Mouse (Mus musculus) CH12.LX (cell line): ENCODE data around the gene Atp8a2. TPM values are rescaled to one million over a fixed set of nuclear protein-coding genes. Genes with fewer than 3 reads are reported as not detected.

Experiments
- DNase-seq: peaks from one replicate; pipeline ENCODE4 v3.0.0-alpha.2; 2013; ENCODE audit errors: extremely low read depth
- H3K27ac ChIP-seq: 2 replicates; pipeline ENCODE4 v1.5.1; 2012; ENCODE audit warnings: low read depth, mild to moderate bottlenecking, control low read depth, moderate library complexity; ENCODE audit not compliant: insufficient read depth
- H3K27me3 ChIP-seq: replicated peaks from 2 replicates; pipeline ENCODE3; 2012; ENCODE audit warnings: inconsistent platforms
- H3K36me3 ChIP-seq, 2 experiments: replicated peaks in 1 of 2; 2 replicates each; pipeline versions ENCODE3 to v1.6.1; 2012; ENCODE audit warnings: inconsistent platforms in 1 of 2, low read length in 1 of 2, mild to moderate bottlenecking in 1 of 2, mixed read lengths in 1 of 2, moderate library complexity in 1 of 2; ENCODE audit not compliant: control insufficient read depth in 1 of 2, insufficient read depth in 1 of 2
- H3K4me1 ChIP-seq, 2 experiments: 2 replicates each; pipeline ENCODE4 v1.6.1; 2012; ENCODE audit warnings: inconsistent platforms in 1 of 2, moderate library complexity in 1 of 2; ENCODE audit not compliant: insufficient read depth in 2 of 2, control insufficient read depth in 1 of 2
- H3K4me2 ChIP-seq: 2 replicates; pipeline ENCODE4 v1.6.1; 2012; ENCODE audit warnings: low read depth, mild to moderate bottlenecking, control low read depth; ENCODE audit not compliant: poor library complexity, insufficient read depth, severe bottlenecking
- H3K4me3 ChIP-seq, 3 experiments: fragments of 150-350 bp in 1 of 3; sonication (generic) in 1 of 3; replicated peaks in 1 of 3; 2 replicates each; pipeline versions ENCODE3 to v1.5.1; 2011 to 2012; ENCODE audit warnings: low read depth in 2 of 3, low read length in 2 of 3, mild to moderate bottlenecking in 2 of 3, moderate library complexity in 2 of 3, control low read depth in 1 of 3, improper control_type of control experiment in 1 of 3, inconsistent platforms in 1 of 3, mixed read lengths in 1 of 3; ENCODE audit not compliant: poor library complexity in 1 of 3
- H3K79me2 ChIP-seq: replicated peaks from 2 replicates; pipeline ENCODE4 v1.6.1; 2012; ENCODE audit warnings: mild to moderate bottlenecking, moderate library complexity; ENCODE audit not compliant: control insufficient read depth, poor library complexity, insufficient read depth, severe bottlenecking; ENCODE audit errors: extremely low read depth
- H3K9ac ChIP-seq: 2 replicates; pipeline ENCODE4 v1.6.1; 2012; ENCODE audit warnings: low read depth, mild to moderate bottlenecking, control low read depth, moderate library complexity; ENCODE audit not compliant: insufficient read depth
- H3K9me3 ChIP-seq: replicated peaks from 2 replicates; pipeline ENCODE3; 2012; ENCODE audit warnings: low read length, inconsistent platforms, mixed read lengths
- E2F4 ChIP-seq: IDR thresholded peaks from 2 replicates; pipeline ENCODE4 v1.6.1; 2011; ENCODE audit warnings: low read depth, low read length, improper control_type of control experiment; ENCODE audit not compliant: insufficient replicate concordance
- ELF1 ChIP-seq: IDR thresholded peaks from 2 replicates; pipeline ENCODE4 v1.6.1; 2014; ENCODE audit warnings: low read depth, mild to moderate bottlenecking, inconsistent platforms, low read length, improper control_type of control experiment
- ETS1 ChIP-seq: conservative IDR thresholded peaks from 2 replicates; pipeline ENCODE4 v1.6.1; 2012; ENCODE audit warnings: low read depth, mild to moderate bottlenecking, inconsistent platforms, low read length, improper control_type of control experiment, moderate library complexity
- HCFC1 ChIP-seq: IDR thresholded peaks from 2 replicates; pipeline ENCODE4 v1.6.1; 2012; ENCODE audit warnings: low read depth, mild to moderate bottlenecking, inconsistent platforms, low read length, improper control_type of control experiment
- JUN ChIP-seq: IDR thresholded peaks from 2 replicates; pipeline ENCODE4 v1.6.1; 2011; ENCODE audit warnings: low read depth, mild to moderate bottlenecking, low read length, improper control_type of control experiment, moderate library complexity; ENCODE audit not compliant: insufficient read depth
- JUND ChIP-seq: conservative IDR thresholded peaks from 2 replicates; pipeline ENCODE4 v1.6.1; 2011; ENCODE audit warnings: low read depth, low read length, improper control_type of control experiment
- KAT2A ChIP-seq: IDR thresholded peaks from 2 replicates; pipeline ENCODE4 v1.6.1; 2012; ENCODE audit warnings: low read length, improper control_type of control experiment, inconsistent platforms; ENCODE audit not compliant: insufficient replicate concordance
- MAFK ChIP-seq: IDR thresholded peaks from 2 replicates; pipeline ENCODE4 v1.6.1; 2011; ENCODE audit warnings: low read length, improper control_type of control experiment; ENCODE audit not compliant: insufficient replicate concordance
- MAX ChIP-seq: IDR thresholded peaks from 2 replicates; pipeline ENCODE4 v1.6.1; 2011; ENCODE audit warnings: low read length, improper control_type of control experiment
- MEF2A ChIP-seq: IDR thresholded peaks from 2 replicates; pipeline ENCODE4 v1.6.1; 2014; ENCODE audit warnings: low read depth, mild to moderate bottlenecking, inconsistent platforms, low read length, improper control_type of control experiment, borderline replicate concordance
- MXI1 ChIP-seq: IDR thresholded peaks from 2 replicates; pipeline ENCODE4 v1.6.1; 2011; ENCODE audit warnings: mild to moderate bottlenecking, low read depth, low read length, improper control_type of control experiment
- POLR2A ChIP-seq: IDR thresholded peaks from 2 replicates; pipeline ENCODE4 v1.6.1; 2011; ENCODE audit warnings: low read depth, mild to moderate bottlenecking, improper control_type of control experiment, low read length
- SIN3A ChIP-seq: IDR thresholded peaks from 2 replicates; pipeline ENCODE4 v1.6.1; 2012; ENCODE audit warnings: low read length, improper control_type of control experiment, inconsistent platforms
- SMC3 ChIP-seq: IDR thresholded peaks from 2 replicates; pipeline ENCODE4 v1.6.1; 2011; ENCODE audit warnings: low read depth, low read length, improper control_type of control experiment
- TBP ChIP-seq: conservative IDR thresholded peaks from 2 replicates; pipeline ENCODE4 v1.6.1; 2011; ENCODE audit warnings: low read depth, low read length, improper control_type of control experiment
- TCF12 ChIP-seq: IDR thresholded peaks from 2 replicates; pipeline ENCODE4 v1.6.1; 2014; ENCODE audit warnings: low read depth, mild to moderate bottlenecking, inconsistent platforms, low read length, improper control_type of control experiment
- UBTF ChIP-seq: IDR thresholded peaks from 2 replicates; pipeline ENCODE4 v1.6.1; 2012; ENCODE audit warnings: low read depth, mild to moderate bottlenecking, inconsistent platforms, low read length, improper control_type of control experiment, moderate library complexity
- ZC3H11A ChIP-seq: IDR thresholded peaks from 2 replicates; pipeline ENCODE4 v1.6.1; 2012; ENCODE audit warnings: low read depth, mild to moderate bottlenecking, inconsistent platforms, low read length, improper control_type of control experiment
- ZKSCAN1 ChIP-seq: IDR thresholded peaks from 2 replicates; pipeline ENCODE4 v1.6.1; 2012; ENCODE audit warnings: low read depth, inconsistent platforms, low read length, improper control_type of control experiment, borderline replicate concordance
- ZNF384 ChIP-seq: IDR thresholded peaks from 2 replicates; pipeline ENCODE4 v1.6.1; 2012; ENCODE audit warnings: low read depth, low read length, improper control_type of control experiment, inconsistent platforms
- dilution Hi-C: fragments of 300-500 bp; cut with MboI; formaldehyde crosslinking; loops from 2 replicates; pipeline ENCODE4 v1.14.3; 2020; ENCODE audit warnings: low sequenced_read_pairs; ENCODE audit not compliant: extremely low pct_unique_long_range_greater_than_20kb, extremely low pct_ligation_motif_present
- in situ Hi-C: fragments of 300-500 bp; cut with MboI; formaldehyde crosslinking; loops from 3 replicates; pipeline ENCODE4 v1.14.3; 2019; ENCODE audit warnings: low sequenced_read_pairs, low pct_ligation_motif_present, low pct_unique_long_range_greater_than_20kb, mixed read lengths
- polyA plus RNA-seq: library from polyadenylated mRNA; unstranded; fragments of >175 nt; gene quantifications from 2 replicates; pipeline ENCODE4 v1.2.1, GENCODE M21; 2012; ENCODE audit warnings: low read depth; ENCODE audit not compliant: insufficient read length
- total RNA-seq, 2 experiments: library from RNA; depleted of rRNA; stranded (reverse); fragments of 300-350 nt in 1 of 2; fragments of >200 nt in 1 of 2; gene quantifications; 2 replicates each; pipeline ENCODE4 v1.2.3; 2012 to 2014

The Atp8a2 gene
- total and polyA plus RNA-seq, 3 experiments = 0.15 to 0.29 (median 0.21) TPM

- no peaks in the 10 kb centered on the region for H3K36me3 ChIP-seq
- in situ Hi-C loops (no loop called here), dilution Hi-C loops (no loop called here)
- H3K4me2 ChIP-seq = no peak overlapping the region
- H3K27ac ChIP-seq = no peak overlapping the region
- no peak overlapping the region for H3K4me3 ChIP-seq
- H3K4me1 ChIP-seq = peaks cover 5 to 6% of the 10 kb centered on the region in 2 experiments
- TF ChIP-seq MXI1 = no peak
- no peak for TF ChIP-seq SIN3A
- no peak for TF ChIP-seq JUN
- no peak for TF ChIP-seq TBP
- TF ChIP-seq UBTF = no peak
- no peak for TF ChIP-seq SMC3
- TF ChIP-seq ZNF384 = no peak
- TF ChIP-seq JUND = no peak
- no peak for TF ChIP-seq E2F4
- no peaks in the 10 kb centered on the region for H3K79me2 ChIP-seq
- no peak overlapping the region for H3K9ac ChIP-seq
- H3K27me3 ChIP-seq = no peaks in the 10 kb centered on the region
- H3K9me3 ChIP-seq = no peaks in the 10 kb centered on the region
- no peak for DNase-seq
Measured at GRCm38 (mm10) chr14:59633295-59633898, 563.6 kb downstream of the Atp8a2 start.

- dilution Hi-C loops = no loop called here
- in situ Hi-C loops = no loop called here
- no peaks in the 10 kb centered on the region for H3K9me3 ChIP-seq
Measured at GRCm38 (mm10) chr14:59632067-59632466, 564.9 kb downstream of the Atp8a2 start.

GRCm38 (mm10) chr14:59630096-59630495, 566.9 kb downstream of the Atp8a2 start:
- H3K4me3 ChIP-seq = no peak overlapping the region
- H3K9ac ChIP-seq = no peak overlapping the region
- H3K4me1 ChIP-seq = peaks cover 6 to 7% of the 10 kb centered on the region in 2 experiments
- no peak overlapping the region for H3K4me2 ChIP-seq
- peaks cover 1% of the 10 kb centered on the region for H3K27me3 ChIP-seq
- peak; percentile 27 for DNase-seq
- no peaks in the 10 kb centered on the region for H3K79me2 ChIP-seq
- in situ Hi-C loops (no loop called here), dilution Hi-C loops (no loop called here)
- TF ChIP-seq JUN (0 out of 2 replicates have a peak, but pooled peaks have one; percentile 13), TBP (no peak), TCF12 (no peak), ELF1 (0 out of 2 replicates have a peak, but pooled peaks have one; percentile 15), JUND (peak; percentile 59)
- H3K36me3 ChIP-seq = no peaks in the 10 kb centered on the region
- no peaks in the 10 kb centered on the region for H3K9me3 ChIP-seq
- no peak overlapping the region for H3K27ac ChIP-seq

More at GRCm38 (mm10) chr14:59632067-59632466, 564.9 kb downstream of the Atp8a2 start:
- peaks cover 5 to 6% of the 10 kb centered on the region in 2 experiments for H3K4me1 ChIP-seq
- H3K4me3 ChIP-seq = no peak overlapping the region
- H3K79me2 ChIP-seq = no peaks in the 10 kb centered on the region
- no peak overlapping the region for H3K9ac ChIP-seq
- H3K36me3 ChIP-seq = no peaks in the 10 kb centered on the region
- no peak overlapping the region for H3K27ac ChIP-seq
- no peak for DNase-seq
- H3K27me3 ChIP-seq = no peaks in the 10 kb centered on the region
- H3K4me2 ChIP-seq = no peak overlapping the region
- TF ChIP-seq KAT2A (no peak), MAX (no peak), HCFC1 (no peak), MAFK (no peak), ELF1 (no peak), POLR2A (no peak), ETS1 (no peak), ZNF384 (no peak), ZC3H11A (no peak), ZKSCAN1 (no peak), MEF2A (no peak), MXI1 (no peak)
